Mouse (Mus musculus): ENCODE data around the gene Tvp23a. TPM values are rescaled to one million over a fixed set of nuclear protein-coding genes. Genes with fewer than 3 reads are reported as not detected.

Gene Tvp23a
- 22.8 and 23.7 TPM in 2 replicates for polyA plus RNA-seq (2014; fragmentation: Nextera tagmentation; extraction: Ambion mirVana)

GRCm38 (mm10) chr16:10447264-10447594, at the start of gene Tvp23a:
Tvp23a (minus strand) TSS chr16:10447362.
- Histone ChIP-seq H3K4me1 (ENCODE audit: control insufficient read depth, insufficient read depth, low read length) (no peaks in the 10 kb centered on the region), H3K27ac (replicated peaks; ENCODE audit: low read depth, low read length) (peak within 1 kb of the TSS; percentile 2; the same call in 1 of the 2 replicates), H3K4me2 (ENCODE audit: low read depth, low read length) (peak within 1 kb of the TSS; percentile 81), H3K36me3 (replicated peaks; ENCODE audit: control insufficient read depth, insufficient read depth, low read depth, low read length) (no peaks in the 10 kb centered on the region), H3K9ac (replicated peaks; ENCODE audit: low read length) (peak within 1 kb of the TSS; percentile 59), H3K27me3 (ENCODE audit: control insufficient read depth, insufficient read depth, low read length) (no peaks in the 10 kb centered on the region), H3K9me3 (replicated peaks; ENCODE audit: control insufficient read depth, low read length) (no peaks in the 10 kb centered on the region), H3K4me3 (ENCODE audit: low read depth, low read length) (peak within 1 kb of the TSS; percentile 40)
- peak; percentile 96 for ATAC-seq (replicated peaks; ENCODE audit: insufficient number of reproducible peaks, low FRiP score, low TSS enrichment, low read depth)
- WGBS = 1% methylated on average over 12 of the region's 12 CpGs
- DNase-seq (ENCODE audit: low spot score) = peak; percentile 93

GRCm38 (mm10) chr16:10495824-10496298, 48.7 kb upstream of the Tvp23a start:
- Histone ChIP-seq H3K4me1 (ENCODE audit: control insufficient read depth, insufficient read depth, low read length) (no peaks in the 10 kb centered on the region), H3K9ac (replicated peaks; ENCODE audit: low read length) (no peak overlapping the region), H3K27me3 (ENCODE audit: control insufficient read depth, insufficient read depth, low read length) (no peaks in the 10 kb centered on the region), H3K9me3 (replicated peaks; ENCODE audit: control insufficient read depth, low read length) (no peaks in the 10 kb centered on the region), H3K4me2 (ENCODE audit: low read depth, low read length) (no peak overlapping the region), H3K36me3 (replicated peaks; ENCODE audit: control insufficient read depth, insufficient read depth, low read depth, low read length) (no peaks in the 10 kb centered on the region), H3K4me3 (ENCODE audit: low read depth, low read length) (no peak overlapping the region), H3K27ac (replicated peaks; ENCODE audit: low read depth, low read length) (no peak overlapping the region)
- 65% methylated on average over 2 of the region's 2 CpGs for WGBS
- ATAC-seq (replicated peaks; ENCODE audit: insufficient number of reproducible peaks, low FRiP score, low TSS enrichment, low read depth) = no peak
- no peak for DNase-seq (ENCODE audit: low spot score)

GRCm38 (mm10) chr16:10492587-10492986, 45.4 kb upstream of the Tvp23a start:
- 0 out of 2 replicates have a peak, but pooled peaks cover 2% of the 10 kb centered on the region for H3K27me3 ChIP-seq (ENCODE audit: control insufficient read depth, insufficient read depth, low read length)
- 87% methylated on average over 3 of the region's 3 CpGs for WGBS
- peaks cover 4% of the 10 kb centered on the region for H3K4me1 ChIP-seq (ENCODE audit: control insufficient read depth, insufficient read depth, low read length)

GRCm38 (mm10) chr16:10491716-10492115, 44.6 kb upstream of the Tvp23a start:
- peaks cover 4% of the 10 kb centered on the region for H3K4me1 ChIP-seq (ENCODE audit: control insufficient read depth, insufficient read depth, low read length)
- H3K27ac ChIP-seq (replicated peaks; ENCODE audit: low read depth, low read length) = no peak overlapping the region
- no peak overlapping the region for H3K4me3 ChIP-seq (ENCODE audit: low read depth, low read length)
- no peak for ATAC-seq (replicated peaks; ENCODE audit: insufficient number of reproducible peaks, low FRiP score, low TSS enrichment, low read depth)
- H3K27me3 ChIP-seq (ENCODE audit: control insufficient read depth, insufficient read depth, low read length) = 0 out of 2 replicates have a peak, but pooled peaks cover 2% of the 10 kb centered on the region
- H3K9ac ChIP-seq (replicated peaks; ENCODE audit: low read length) = no peak overlapping the region
- DNase-seq (ENCODE audit: low spot score) = no peak
- 84% methylated on average over 4 of the region's 4 CpGs for WGBS
- no peak overlapping the region for H3K4me2 ChIP-seq (ENCODE audit: low read depth, low read length)
- H3K9me3 ChIP-seq (replicated peaks; ENCODE audit: control insufficient read depth, low read length) = no peaks in the 10 kb centered on the region
- no peaks in the 10 kb centered on the region for H3K36me3 ChIP-seq (replicated peaks; ENCODE audit: control insufficient read depth, insufficient read depth, low read depth, low read length)

More at GRCm38 (mm10) chr16:10492587-10492986, 45.4 kb upstream of the Tvp23a start:
- H3K4me3 ChIP-seq (ENCODE audit: low read depth, low read length) = no peak overlapping the region
- no peak overlapping the region for H3K4me2 ChIP-seq (ENCODE audit: low read depth, low read length)
- no peak overlapping the region for H3K27ac ChIP-seq (replicated peaks; ENCODE audit: low read depth, low read length)
- no peak overlapping the region for H3K9ac ChIP-seq (replicated peaks; ENCODE audit: low read length)
- DNase-seq (ENCODE audit: low spot score) = no peak
- no peak for ATAC-seq (replicated peaks; ENCODE audit: insufficient number of reproducible peaks, low FRiP score, low TSS enrichment, low read depth)
- no peaks in the 10 kb centered on the region for H3K9me3 ChIP-seq (replicated peaks; ENCODE audit: control insufficient read depth, low read length)
- H3K36me3 ChIP-seq (replicated peaks; ENCODE audit: control insufficient read depth, insufficient read depth, low read depth, low read length) = no peaks in the 10 kb centered on the region

- Histone ChIP-seq H3K36me3 (replicated peaks; ENCODE audit: control insufficient read depth, insufficient read depth, low read depth, low read length) (no peaks in the 10 kb centered on the region), H3K4me1 (ENCODE audit: control insufficient read depth, insufficient read depth, low read length) (peaks cover 4% of the 10 kb centered on the region), H3K4me3 (ENCODE audit: low read depth, low read length) (no peak overlapping the region), H3K4me2 (ENCODE audit: low read depth, low read length) (no peak overlapping the region), H3K9me3 (replicated peaks; ENCODE audit: control insufficient read depth, low read length) (no peaks in the 10 kb centered on the region), H3K27ac (replicated peaks; ENCODE audit: low read depth, low read length) (no peak overlapping the region), H3K9ac (replicated peaks; ENCODE audit: low read length) (no peak overlapping the region), H3K27me3 (ENCODE audit: control insufficient read depth, insufficient read depth, low read length) (0 out of 2 replicates have a peak, but pooled peaks cover 2% of the 10 kb centered on the region)
- ATAC-seq (replicated peaks; ENCODE audit: insufficient number of reproducible peaks, low FRiP score, low TSS enrichment, low read depth) = no peak
- no peak for DNase-seq (ENCODE audit: low spot score)
- 80% methylated on average over 18 of the region's 18 CpGs for WGBS
These were observed 43.5 kb upstream of the Tvp23a start for GRCm38 (mm10) chr16:10490503-10491150.

- Histone ChIP-seq H3K4me2 (ENCODE audit: low read depth, low read length) (peak overlapping the region; percentile 27), H3K36me3 (replicated peaks; ENCODE audit: control insufficient read depth, insufficient read depth, low read depth, low read length) (no peaks in the 10 kb centered on the region), H3K4me3 (ENCODE audit: low read depth, low read length) (no peak overlapping the region), H3K27me3 (ENCODE audit: control insufficient read depth, insufficient read depth, low read length) (0 out of 2 replicates have a peak, but pooled peaks cover 2% of the 10 kb centered on the region), H3K27ac (replicated peaks; ENCODE audit: low read depth, low read length) (no peak overlapping the region), H3K9me3 (replicated peaks; ENCODE audit: control insufficient read depth, low read length) (no peaks in the 10 kb centered on the region), H3K4me1 (ENCODE audit: control insufficient read depth, insufficient read depth, low read length) (peaks cover 4% of the 10 kb centered on the region), H3K9ac (replicated peaks; ENCODE audit: low read length) (no peak overlapping the region)
- WGBS = 20% methylated on average over 13 of the region's 14 CpGs
- ATAC-seq (replicated peaks; ENCODE audit: insufficient number of reproducible peaks, low FRiP score, low TSS enrichment, low read depth) (no peak), DNase-seq (ENCODE audit: low spot score) (no peak)
These were observed 42.8 kb upstream of the Tvp23a start for GRCm38 (mm10) chr16:10489904-10490457.

GRCm38 (mm10) chr16:10489483-10489882, 42.3 kb upstream of the Tvp23a start:
- WGBS = 9% methylated on average over 9 of the region's 9 CpGs
- Histone ChIP-seq H3K27ac (replicated peaks; ENCODE audit: low read depth, low read length) (no peak overlapping the region), H3K4me1 (ENCODE audit: control insufficient read depth, insufficient read depth, low read length) (peaks cover 4% of the 10 kb centered on the region), H3K27me3 (ENCODE audit: control insufficient read depth, insufficient read depth, low read length) (0 out of 2 replicates have a peak, but pooled peaks cover 2% of the 10 kb centered on the region), H3K9me3 (replicated peaks; ENCODE audit: control insufficient read depth, low read length) (no peaks in the 10 kb centered on the region), H3K4me2 (ENCODE audit: low read depth, low read length) (peak overlapping the region; percentile 27), H3K9ac (replicated peaks; ENCODE audit: low read length) (no peak overlapping the region), H3K4me3 (ENCODE audit: low read depth, low read length) (no peak overlapping the region), H3K36me3 (replicated peaks; ENCODE audit: control insufficient read depth, insufficient read depth, low read depth, low read length) (no peaks in the 10 kb centered on the region)
- ATAC-seq (replicated peaks; ENCODE audit: insufficient number of reproducible peaks, low FRiP score, low TSS enrichment, low read depth) = no peak
- DNase-seq (ENCODE audit: low spot score) = peak; percentile 10
